Mouse (Mus musculus): ENCODE data around the gene Lrrtm1. TPM values are rescaled to one million over a fixed set of nuclear protein-coding genes. Genes with fewer than 3 reads are reported as not detected.

Lrrtm1 gene
- polyA plus RNA-seq, 1 experiment from 2014 or later = 6.8 TPM

- peak overlapping the region; percentile 92 for H3K4me2 ChIP-seq
- no peaks in the 10 kb centered on the region for H3K36me3 ChIP-seq
- H3K9ac ChIP-seq = no peak overlapping the region
- under 1% methylated on average over 43 of the region's 43 CpGs for WGBS
- H3K9me3 ChIP-seq (replicated peaks) = no peaks in the 10 kb centered on the region
- H3K27me3 ChIP-seq = peaks cover 70% of the 10 kb centered on the region
- no peak overlapping the region for H3K27ac ChIP-seq
- peak overlapping the region; percentile 53 for H3K4me3 ChIP-seq (replicated peaks)
- peaks cover 24% of the 10 kb centered on the region for H3K4me1 ChIP-seq
- peak; percentile 67 for ATAC-seq (replicated peaks; ENCODE audit: low FRiP score)
These were observed 1.2 kb downstream of the Lrrtm1 start for GRCm38 (mm10) chr6:77243541-77244231.

GRCm38 (mm10) chr6:77253480-77253879, 11.0 kb downstream of the Lrrtm1 start:
- H3K9me3 ChIP-seq (replicated peaks) = no peaks in the 10 kb centered on the region

GRCm38 (mm10) chr6:77256348-77256747, 13.9 kb downstream of the Lrrtm1 start:
- Histone ChIP-seq H3K27ac (no peak overlapping the region), H3K27me3 (no peaks in the 10 kb centered on the region), H3K36me3 (no peaks in the 10 kb centered on the region), H3K9ac (no peak overlapping the region), H3K4me2 (no peak overlapping the region), H3K9me3 (replicated peaks) (no peaks in the 10 kb centered on the region), H3K4me3 (replicated peaks) (no peak overlapping the region), H3K4me1 (0 out of 2 replicates have a peak, but pooled peaks cover 2% of the 10 kb centered on the region)
- WGBS = 79% methylated on average over 4 of the region's 4 CpGs
- ATAC-seq (replicated peaks; ENCODE audit: low FRiP score) = peak; percentile 84; the same call in 1 of the 2 replicates

More at GRCm38 (mm10) chr6:77253480-77253879, 11.0 kb downstream of the Lrrtm1 start:
- Histone ChIP-seq H3K27me3 (peaks cover 6% of the 10 kb centered on the region; the same call in 1 of the 2 replicates), H3K27ac (no peak overlapping the region), H3K4me1 (0 out of 2 replicates have a peak, but pooled peaks cover 2% of the 10 kb centered on the region), H3K36me3 (no peaks in the 10 kb centered on the region), H3K4me3 (replicated peaks) (no peak overlapping the region), H3K9ac (no peak overlapping the region), H3K4me2 (no peak overlapping the region)
- no peak for ATAC-seq (replicated peaks; ENCODE audit: low FRiP score)
- 84% methylated on average over 5 of the region's 5 CpGs for WGBS

GRCm38 (mm10) chr6:77257358-77258105, 15.0 kb downstream of the Lrrtm1 start:
- no peak for ATAC-seq (replicated peaks; ENCODE audit: low FRiP score)
- WGBS = 39% methylated on average over 7 of the region's 7 CpGs

GRCm38 (mm10) chr6:77265163-77265562, 22.7 kb downstream of the Lrrtm1 start:
- H3K4me2 ChIP-seq = no peak overlapping the region
- WGBS = 56% methylated on average over 3 of the region's 3 CpGs
- H3K27me3 ChIP-seq = no peaks in the 10 kb centered on the region
- H3K27ac ChIP-seq = no peak overlapping the region
- no peaks in the 10 kb centered on the region for H3K4me1 ChIP-seq
- no peaks in the 10 kb centered on the region for H3K9me3 ChIP-seq (replicated peaks)
- no peak for ATAC-seq (replicated peaks; ENCODE audit: low FRiP score)
- no peak overlapping the region for H3K9ac ChIP-seq
- no peaks in the 10 kb centered on the region for H3K36me3 ChIP-seq
- H3K4me3 ChIP-seq (replicated peaks) = no peak overlapping the region

More at GRCm38 (mm10) chr6:77257358-77258105, 15.0 kb downstream of the Lrrtm1 start:
- Histone ChIP-seq H3K4me2 (no peak overlapping the region), H3K9me3 (replicated peaks) (no peaks in the 10 kb centered on the region), H3K9ac (no peak overlapping the region), H3K4me3 (replicated peaks) (no peak overlapping the region), H3K4me1 (0 out of 2 replicates have a peak, but pooled peaks cover 2% of the 10 kb centered on the region), H3K27ac (no peak overlapping the region), H3K36me3 (no peaks in the 10 kb centered on the region), H3K27me3 (no peaks in the 10 kb centered on the region)

- no peak for ATAC-seq (replicated peaks; ENCODE audit: low FRiP score)
- no peaks in the 10 kb centered on the region for H3K4me1 ChIP-seq
- no peak overlapping the region for H3K4me2 ChIP-seq
- no peaks in the 10 kb centered on the region for H3K9me3 ChIP-seq (replicated peaks)
- 88% methylated on average over 5 of the region's 5 CpGs for WGBS
- H3K27me3 ChIP-seq = no peaks in the 10 kb centered on the region
- no peak overlapping the region for H3K9ac ChIP-seq
- H3K36me3 ChIP-seq = no peaks in the 10 kb centered on the region
- no peak overlapping the region for H3K27ac ChIP-seq
- no peak overlapping the region for H3K4me3 ChIP-seq (replicated peaks)
These were observed 36.3 kb downstream of the Lrrtm1 start for GRCm38 (mm10) chr6:77278794-77279193.

GRCm38 (mm10) chr6:77286317-77286716, 43.8 kb downstream of the Lrrtm1 start:
- Histone ChIP-seq H3K9ac (no peak overlapping the region), H3K27me3 (no peaks in the 10 kb centered on the region), H3K9me3 (replicated peaks) (no peaks in the 10 kb centered on the region), H3K4me2 (no peak overlapping the region), H3K4me1 (no peaks in the 10 kb centered on the region), H3K36me3 (no peaks in the 10 kb centered on the region), H3K27ac (no peak overlapping the region), H3K4me3 (replicated peaks) (no peak overlapping the region)
- ATAC-seq (replicated peaks; ENCODE audit: low FRiP score) = no peak
- WGBS = 83% methylated on average over 5 of the region's 5 CpGs

- Histone ChIP-seq H3K4me1 (no peaks in the 10 kb centered on the region), H3K27me3 (no peaks in the 10 kb centered on the region), H3K4me3 (replicated peaks) (no peak overlapping the region), H3K9me3 (replicated peaks) (no peaks in the 10 kb centered on the region), H3K36me3 (no peaks in the 10 kb centered on the region), H3K27ac (no peak overlapping the region), H3K4me2 (no peak overlapping the region), H3K9ac (no peak overlapping the region)
- no peak for ATAC-seq (replicated peaks; ENCODE audit: low FRiP score)
These were observed 45.9 kb downstream of the Lrrtm1 start for GRCm38 (mm10) chr6:77288402-77288801.

- H3K9me3 ChIP-seq (replicated peaks) = no peaks in the 10 kb centered on the region
- no peak overlapping the region for H3K9ac ChIP-seq
- H3K4me2 ChIP-seq = no peak overlapping the region
- no peaks in the 10 kb centered on the region for H3K27me3 ChIP-seq
- ATAC-seq (replicated peaks; ENCODE audit: low FRiP score) = no peak
- WGBS = 73% methylated on average over 6 of the region's 6 CpGs
- no peak overlapping the region for H3K27ac ChIP-seq
- no peaks in the 10 kb centered on the region for H3K36me3 ChIP-seq
- no peaks in the 10 kb centered on the region for H3K4me1 ChIP-seq
- H3K4me3 ChIP-seq (replicated peaks) = no peak overlapping the region
These were observed 48.9 kb downstream of the Lrrtm1 start for GRCm38 (mm10) chr6:77291415-77291814.

GRCm38 (mm10) chr6:77301305-77301704, 58.8 kb downstream of the Lrrtm1 start:
- H3K9me3 ChIP-seq (replicated peaks) = no peaks in the 10 kb centered on the region
- ATAC-seq (replicated peaks; ENCODE audit: low FRiP score) = no peak
- no peaks in the 10 kb centered on the region for H3K36me3 ChIP-seq
- no peak overlapping the region for H3K4me3 ChIP-seq (replicated peaks)
- 84% methylated on average over 1 of the region's 1 CpGs for WGBS
- H3K27ac ChIP-seq = no peak overlapping the region
- no peaks in the 10 kb centered on the region for H3K4me1 ChIP-seq
- no peak overlapping the region for H3K9ac ChIP-seq
- no peak overlapping the region for H3K4me2 ChIP-seq
- H3K27me3 ChIP-seq = no peaks in the 10 kb centered on the region

- 84% methylated on average over 3 of the region's 3 CpGs for WGBS
These were observed 64.3 kb downstream of the Lrrtm1 start for GRCm38 (mm10) chr6:77306796-77307195.

More at GRCm38 (mm10) chr6:77306796-77307195, 64.3 kb downstream of the Lrrtm1 start:
- Histone ChIP-seq H3K4me3 (replicated peaks) (no peak overlapping the region), H3K27ac (no peak overlapping the region), H3K4me1 (no peaks in the 10 kb centered on the region), H3K9ac (no peak overlapping the region), H3K36me3 (no peaks in the 10 kb centered on the region), H3K4me2 (no peak overlapping the region), H3K9me3 (replicated peaks) (no peaks in the 10 kb centered on the region), H3K27me3 (no peaks in the 10 kb centered on the region)
- ATAC-seq (replicated peaks; ENCODE audit: low FRiP score) = no peak
